ENCODE assay signal across 8 mouse cellular contexts in genomic region chr9:96195885-96196622, GRCm38 (mm10). TPM values are rescaled to one million over a fixed set of nuclear protein-coding genes. Genes with fewer than 3 reads are reported as not detected.
DNase-seq lines count a peak whose midpoint lies in the region; ATAC-seq lines count a peak whose summit lies in the region.

TSS of gene Tfdp2 (plus strand) at chr9:96196275.

- no peaks in the 10 kb centered on the region; the same call in 1 of the 2 replicates for H3K4me1 ChIP-seq in hindbrain, embryonic 11.5 days (replicated peaks; ENCODE audit: control insufficient read depth, insufficient read depth, low read length)

- DNase-seq in MN1 (ENCODE audit: low spot score): peak; percentile 94
- peak; percentile 88 for DNase-seq in cerebellum, adult 9-10 months
- DNase-seq in frontal cortex, adult 2 months (ENCODE audit: extremely low spot score in 1 of 2, low spot score in 1 of 2): peak; percentile 70 to 89
- peak; percentile 93 for DNase-seq in hindbrain, embryonic 11.5 days (ENCODE audit: low spot score)
- DNase-seq in layer of hippocampus, postnatal 10 days (ENCODE audit: low spot score in 2 of 2): peak; percentile 83 to 85
- DNase-seq in lung, postnatal 10 days: peak; percentile 94
- DNase-seq in ovary, postnatal 36 days (ENCODE audit: low spot score): peak; percentile 92
- peak; percentile 87 for DNase-seq in thymus, postnatal 25 days

- no peaks in the 10 kb centered on the region for H3K27me3 ChIP-seq in hindbrain, embryonic 11.5 days (ENCODE audit: control insufficient read depth, insufficient read depth, low read length)

- H3K27ac ChIP-seq in hindbrain, embryonic 11.5 days (ENCODE audit: low read depth, low read length): peak within 1 kb of the TSS; percentile 54; the same call in 1 of the 2 replicates

- peak within 1 kb of the TSS; percentile 95 for H3K4me2 ChIP-seq in hindbrain, embryonic 11.5 days (replicated peaks; ENCODE audit: low read depth, low read length)

- H3K9me3 ChIP-seq in hindbrain, embryonic 11.5 days (ENCODE audit: control insufficient read depth, low read length): no peaks in the 10 kb centered on the region

- under 1% methylated on average over 52 of the region's 81 CpGs for WGBS in hindbrain, embryonic 11.5 days

- H3K9ac ChIP-seq in hindbrain, embryonic 11.5 days (ENCODE audit: low read depth, low read length): peak within 1 kb of the TSS; percentile 62

- H3K36me3 ChIP-seq in hindbrain, embryonic 11.5 days (ENCODE audit: control insufficient read depth, insufficient read depth, low read length): no peaks in the 10 kb centered on the region

- ATAC-seq in hindbrain, embryonic 11.5 days (ENCODE audit: low FRiP score): peak; percentile 99

- peak within 1 kb of the TSS; percentile 84 for H3K4me3 ChIP-seq in hindbrain, embryonic 11.5 days (ENCODE audit: low read depth, low read length)

RNA-seq across cellular contexts. Expression of gene Tfdp2, which starts in this region (rescaled TPM):
- polyA plus RNA-seq in frontal cortex, adult 2 months (2012; rRNA removed): 15.0 and 15.9 TPM in 2 replicates
- polyA plus RNA-seq in hindbrain, embryonic 11.5 days (2014; fragmentation: Nextera tagmentation; extraction: Ambion mirVana): 81.6 and 84.5 TPM in 2 replicates
- 10 to 100 TPM; 21.0 to 24.5 TPM for total RNA-seq in layer of hippocampus, postnatal 10 days (2021)

Comparison
In these comparisons a context has a peak if more than half of its experiments do, and no peak if none do; other contexts are left out.
1. Peak in every context shown above with its lines: DNase-seq, ATAC-seq, H3K4me3 ChIP-seq and H3K27ac ChIP-seq.